18 mouse cellular contexts compared by ENCODE assay signal in the genomic region with DNA sequence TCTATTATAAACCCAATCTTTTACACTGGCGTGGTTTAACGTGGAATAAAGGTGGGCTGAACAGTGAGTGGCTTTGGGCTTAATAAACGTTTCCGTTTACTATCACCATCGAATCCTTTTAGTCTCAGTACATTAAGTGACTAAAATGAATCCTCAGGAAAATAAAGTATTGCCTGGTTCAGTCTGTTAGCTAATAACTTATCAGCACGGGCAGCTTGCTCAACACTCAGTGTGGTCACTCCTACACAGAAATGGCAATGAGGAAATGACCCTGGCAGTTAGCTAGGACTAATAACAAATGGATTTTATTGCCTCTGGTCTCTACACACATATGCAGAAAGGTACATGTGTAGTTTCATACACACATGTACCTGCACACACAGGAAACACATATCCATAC. TPM values are rescaled to one million over a fixed set of nuclear protein-coding genes. Genes with fewer than 3 reads are reported as not detected.
A peak's percentile ranks its signal among the peaks of the same experiment; 100 is the strongest.
DNase-seq lines count a peak whose midpoint lies in the region; ATAC-seq and TF ChIP-seq lines count a peak whose summit lies in the region.
"Had no signal": no experiment of that assay in that cellular context is flagged by ENCODE, and none has a peak within 500 bp of the region (broad histone marks: within the 10 kb centered on the region; RNA-seq: fewer than 3 reads in every experiment).

No protein-coding gene starts in this region.

- H3K4me1 ChIP-seq in intestine, postnatal 0 days (replicated peaks; ENCODE audit: control insufficient read depth, insufficient read depth, low read length) = 0 out of 2 replicates have a peak, but pooled peaks cover 3% of the 10 kb centered on the region

- peaks cover 21% of the 10 kb centered on the region for H3K36me3 ChIP-seq in intestine, postnatal 0 days (ENCODE audit: control insufficient read depth, insufficient read depth)

- H3K9ac ChIP-seq in intestine, postnatal 0 days (ENCODE audit: low read depth, low read length) = no peak overlapping the region
- H3K9ac ChIP-seq: hindbrain, embryonic 12.5 days; limb, embryonic 13.5 days; midbrain, embryonic 15.5 days; neural tube, embryonic 15.5 days had no signal

- no peaks in the 10 kb centered on the region for H3K9me3 ChIP-seq in intestine, postnatal 0 days (ENCODE audit: control insufficient read depth)
- H3K9me3 ChIP-seq: embryonic facial prominence, embryonic 10.5 days; hindbrain, embryonic 12.5 days; limb, embryonic 13.5 days; midbrain, embryonic 15.5 days; neural tube, embryonic 15.5 days had no signal

- peak overlapping the region; percentile 46 for H3K4me2 ChIP-seq in intestine, postnatal 0 days (replicated peaks; ENCODE audit: low read depth)
- H3K4me2 ChIP-seq: hindbrain, embryonic 12.5 days; limb, embryonic 13.5 days; midbrain, embryonic 15.5 days; neural tube, embryonic 15.5 days had no signal

- no peak overlapping the region for H3K4me3 ChIP-seq in intestine, postnatal 0 days (ENCODE audit: low read depth, low read length)
- H3K4me3 ChIP-seq: embryonic facial prominence, embryonic 10.5 days; hindbrain, embryonic 12.5 days; limb, embryonic 13.5 days; midbrain, embryonic 15.5 days; neural tube, embryonic 15.5 days had no signal

- WGBS in intestine, postnatal 0 days = 50% methylated on average over 6 of the region's 6 CpGs

- no peaks in the 10 kb centered on the region for H3K27me3 ChIP-seq in intestine, postnatal 0 days (replicated peaks; ENCODE audit: control insufficient read depth, insufficient read depth, low read length)
- H3K27me3 ChIP-seq: CH12.LX; hindbrain, embryonic 12.5 days; limb, embryonic 13.5 days; midbrain, embryonic 15.5 days; neural tube, embryonic 15.5 days had no signal

- no peak for TF ChIP-seq CTCF in intestine, postnatal 0 days (IDR thresholded peaks at IDR 0.05; ENCODE audit: low read depth)

- DNase-seq in lung, adult 18-20 months = peak; percentile 27 to 47
- no peak for DNase-seq in lung, postnatal 4 days
- peak; percentile 19 for DNase-seq in adrenal gland, postnatal 25 days
- DNase-seq in frontal cortex, postnatal 10 days (ENCODE audit: low spot score in 2 of 2) = no peak
- DNase-seq in thymus, postnatal 4 days = no peak
- DNase-seq: kidney, adult 8-10 months; spleen, adult 18-20 months had no signal

- ATAC-seq in intestine, postnatal 0 days = peak; percentile 35
- peak; percentile 27 for ATAC-seq in megakaryocyte progenitor cell, adult 5-6 weeks (replicated peaks; ENCODE audit: poor library complexity)
- ATAC-seq: forebrain, embryonic 16.5 days; midbrain, embryonic 15.5 days had no signal

- H3K27ac ChIP-seq in intestine, postnatal 0 days (ENCODE audit: low read depth, low read length) = peak overlapping the region; percentile 72; the same call in 1 of the 2 replicates
- H3K27ac ChIP-seq: embryonic facial prominence, embryonic 10.5 days; hindbrain, embryonic 12.5 days; limb, embryonic 13.5 days; midbrain, embryonic 15.5 days; neural tube, embryonic 15.5 days had no signal

RNA-seq across cellular contexts. Expression of gene Fbxo9, which starts 3.9 kb away (rescaled TPM):
- 108 and 122 TPM in 2 replicates for total RNA-seq in adrenal gland, postnatal 25 days (2021)
- polyA plus RNA-seq in intestine, postnatal 0 days (2015; fragmentation: Nextera tagmentation; extraction: Ambion mirVana) = 37.7 and 40.2 TPM in 2 replicates
- 51.1 and 58.3 TPM in 2 replicates for total RNA-seq in megakaryocyte progenitor cell, adult 5-6 weeks (2015)
- total RNA-seq in megakaryocyte progenitor cell, adult 5-6 weeks (2017) = 48.1 and 61.6 TPM in 2 replicates

RNA-seq across cellular contexts. Expression of gene Ick, which starts 4.0 kb away (rescaled TPM):
- 22.0 and 26.7 TPM in 2 replicates for total RNA-seq in adrenal gland, postnatal 25 days (2021)
- 27.3 and 28.2 TPM in 2 replicates for polyA plus RNA-seq in intestine, postnatal 0 days (2015; fragmentation: Nextera tagmentation; extraction: Ambion mirVana)
- total RNA-seq in megakaryocyte progenitor cell, adult 5-6 weeks (2015) = 11.0 and 12.4 TPM in 2 replicates
- 5.1 and 15.3 TPM in 2 replicates for total RNA-seq in megakaryocyte progenitor cell, adult 5-6 weeks (2017)

RNA-seq across cellular contexts. Expression of gene Gcm1, which starts 53.2 kb away (rescaled TPM):
- not detected in 2 replicates for total RNA-seq in adrenal gland, postnatal 25 days (2021)
- not detected in 2 replicates for polyA plus RNA-seq in intestine, postnatal 0 days (2015; fragmentation: Nextera tagmentation; extraction: Ambion mirVana)
- not detected in 2 replicates for total RNA-seq in megakaryocyte progenitor cell, adult 5-6 weeks (2015)
- total RNA-seq in megakaryocyte progenitor cell, adult 5-6 weeks (2017) = not detected in 2 replicates
- total RNA-seq: CH12.LX; layer of hippocampus, postnatal 14 days had no signal
- polyA plus RNA-seq: forebrain, embryonic 16.5 days; gonadal fat pad, adult 2 months; hindbrain, embryonic 12.5 days; limb, embryonic 13.5 days; midbrain, embryonic 15.5 days; neural tube, embryonic 15.5 days had no signal

Comparison
In these comparisons a context has a peak if more than half of its experiments do, and no peak if none do; other contexts are left out.
1. DNase-seq: peak in lung, adult 18-20 months (2 of 2) and adrenal gland, postnatal 25 days (single experiment); none in lung, postnatal 4 days (0 of 2), frontal cortex, postnatal 10 days (0 of 2) and thymus, postnatal 4 days (single experiment).